Mouse (Mus musculus) cerebellum, adult 8-10 months (tissue): ENCODE results near the gene Mfap3l.
A peak's percentile ranks its signal among the peaks of the same experiment; 100 is the strongest.
"Not testable (repeated sequence)": the region's sequence is repeated elsewhere in the genome, so short reads cannot be mapped to it uniquely, and the experiment has no call there.

Source experiments
- DNase-seq: peaks from one replicate; pipeline ENCODE4 v3.0.0; 2022

The Mfap3l gene

GRCm38 (mm10) chr8:60632250-60632932, at the start of gene Mfap3l:
Mfap3l (plus strand) TSS chr8:60632827.
- peak; percentile 87 for DNase-seq

GRCm38 (mm10) chr8:60583369-60583768, 49.3 kb upstream of the Mfap3l start:
- DNase-seq: no peak

GRCm38 (mm10) chr8:60591352-60592105, 41.1 kb upstream of the Mfap3l start:
- not testable (repeated sequence) for DNase-seq

DNA sequence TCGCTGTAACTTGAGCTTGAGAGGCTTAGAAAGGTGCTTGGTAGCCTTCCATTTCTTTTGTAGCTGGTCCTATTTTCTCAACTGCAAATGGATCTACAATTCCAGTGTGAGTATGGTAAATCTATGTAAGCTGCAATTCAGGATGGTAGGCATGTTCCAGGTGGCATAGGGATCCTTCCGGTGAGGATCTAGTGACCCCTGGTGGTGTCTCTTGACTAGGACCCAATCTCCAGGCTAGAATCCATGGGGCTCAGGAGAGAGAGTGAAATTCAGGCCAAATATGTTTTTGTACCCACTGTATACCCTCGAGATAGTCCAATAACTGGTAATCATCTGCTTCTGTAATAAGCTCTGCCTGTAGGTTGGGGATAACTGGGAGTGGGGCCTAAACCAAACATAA, 37.9 kb upstream of the Mfap3l start:
- peak; percentile 16 for DNase-seq

DNA sequence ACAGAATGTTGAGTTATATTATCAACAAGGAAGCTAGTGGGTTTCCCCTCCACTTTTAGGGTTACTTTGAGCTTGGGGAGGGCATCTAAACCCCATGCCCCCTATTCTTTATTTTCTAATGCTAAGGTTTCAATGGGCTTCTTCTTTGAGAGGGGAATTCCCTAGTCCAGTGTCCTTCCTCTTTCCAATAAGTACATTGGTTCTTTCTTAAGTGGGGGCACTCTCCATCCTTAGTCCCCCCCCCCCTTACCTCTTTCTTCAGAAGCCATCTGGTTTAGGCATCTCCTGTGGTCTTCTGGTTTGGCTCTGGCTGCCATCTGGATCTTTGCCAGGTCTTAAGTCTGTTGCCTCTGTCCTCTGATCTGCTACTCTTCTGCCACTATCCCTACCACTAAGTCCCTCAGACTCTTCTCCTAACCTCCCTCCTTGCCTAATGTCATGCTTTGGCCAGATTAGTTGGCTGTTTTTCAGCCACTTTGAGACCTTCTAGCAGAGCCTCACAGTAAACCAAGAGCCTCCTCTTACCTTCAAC, 21.0 kb upstream of the Mfap3l start:
- no peak for DNase-seq

DNA sequence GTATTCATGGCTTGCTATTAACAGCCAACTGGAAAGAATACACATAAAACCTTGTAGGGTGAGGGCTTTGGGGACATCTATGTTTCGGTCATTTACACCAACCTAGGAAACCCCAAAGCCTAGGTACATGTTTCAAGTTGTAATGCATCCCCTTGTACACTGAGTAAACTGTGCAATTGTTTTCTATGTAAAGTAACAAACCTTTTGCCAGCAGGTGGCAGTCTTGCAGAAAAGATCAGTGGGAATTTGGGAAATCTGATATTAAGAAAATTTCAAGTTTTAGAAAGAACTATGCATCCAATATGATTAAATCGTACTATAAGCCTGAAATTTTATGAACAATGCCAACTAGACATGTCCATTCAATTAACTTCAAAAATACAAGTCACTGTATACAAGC, 15.7 kb upstream of the Mfap3l start:
- peak; percentile 54 for DNase-seq

DNA sequence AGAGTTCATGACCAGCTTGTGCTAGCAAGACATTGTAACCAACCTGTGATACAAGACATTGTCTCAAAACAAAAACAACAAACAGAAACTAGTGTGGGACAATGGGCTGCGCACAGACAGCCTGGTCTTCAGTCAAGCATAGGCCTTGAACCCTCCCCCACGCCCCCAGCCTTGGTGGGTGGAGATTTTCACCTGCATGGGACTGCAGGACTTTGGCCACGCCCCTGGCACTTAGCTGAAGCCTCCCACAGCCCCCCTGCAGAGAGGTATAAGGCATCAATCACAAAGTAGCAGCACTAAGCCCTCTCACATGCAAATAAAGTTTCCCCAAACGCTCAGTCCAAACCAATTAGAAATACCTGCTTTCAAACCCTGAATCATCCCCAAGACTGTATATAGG, 11.1 kb upstream of the Mfap3l start:
- no peak for DNase-seq

GRCm38 (mm10) chr8:60622056-60622455, 10.6 kb upstream of the Mfap3l start:
- DNase-seq: no peak

DNA sequence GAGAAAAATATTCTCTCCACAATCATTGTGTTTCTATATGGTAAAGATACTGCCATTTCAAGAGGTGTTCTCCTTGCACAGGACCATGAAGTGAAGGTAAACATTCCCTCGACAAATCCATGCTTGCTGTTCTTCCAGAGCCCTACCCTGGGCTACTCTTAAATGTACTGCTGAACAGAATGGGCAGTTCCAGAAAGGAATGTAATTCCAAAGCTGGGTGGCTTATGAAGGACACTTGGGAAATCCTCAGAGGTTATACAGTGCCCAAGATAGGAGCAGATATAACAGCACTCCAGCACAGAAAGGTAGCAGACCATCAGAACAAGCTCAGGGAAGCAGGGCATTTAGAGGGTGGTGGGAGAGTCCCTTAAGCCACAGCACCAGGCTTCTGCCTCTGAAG, 9.2 kb upstream of the Mfap3l start:
- DNase-seq: no peak

GRCm38 (mm10) chr8:60624722-60625121, 7.9 kb upstream of the Mfap3l start:
- DNase-seq: no peak

GRCm38 (mm10) chr8:60627937-60628336, 4.7 kb upstream of the Mfap3l start:
- DNase-seq: no peak

GRCm38 (mm10) chr8:60629059-60629458, 3.6 kb upstream of the Mfap3l start:
- no peak for DNase-seq

DNA sequence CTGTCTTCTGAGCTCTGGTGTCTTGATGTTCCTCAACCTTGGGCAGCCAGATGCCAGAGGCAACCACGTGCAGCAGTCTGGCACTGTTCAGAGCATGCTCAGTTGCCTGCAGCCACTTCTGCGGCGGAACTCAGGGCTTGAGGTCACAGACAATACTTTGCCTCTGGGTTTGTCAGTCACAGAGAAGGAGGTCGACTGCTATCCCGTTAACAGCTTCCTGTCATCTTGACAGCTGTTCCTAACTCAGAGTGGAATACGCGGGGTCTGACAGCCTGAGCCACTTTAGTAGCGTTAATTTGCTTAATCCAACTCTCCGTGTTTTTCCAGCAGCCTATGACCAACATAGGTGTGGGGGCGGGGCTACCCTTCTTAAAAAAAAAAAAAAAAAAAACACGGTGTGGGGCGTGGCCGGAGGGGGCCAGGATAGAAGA, 1.1 kb upstream of the Mfap3l start:
- DNase-seq: peak; percentile 81

- no peak for DNase-seq
These were observed 467 bp downstream of the Mfap3l start for GRCm38 (mm10) chr8:60632933-60633655.

- DNase-seq: no peak
These were observed 2.3 kb downstream of the Mfap3l start for GRCm38 (mm10) chr8:60634921-60635320.

DNA sequence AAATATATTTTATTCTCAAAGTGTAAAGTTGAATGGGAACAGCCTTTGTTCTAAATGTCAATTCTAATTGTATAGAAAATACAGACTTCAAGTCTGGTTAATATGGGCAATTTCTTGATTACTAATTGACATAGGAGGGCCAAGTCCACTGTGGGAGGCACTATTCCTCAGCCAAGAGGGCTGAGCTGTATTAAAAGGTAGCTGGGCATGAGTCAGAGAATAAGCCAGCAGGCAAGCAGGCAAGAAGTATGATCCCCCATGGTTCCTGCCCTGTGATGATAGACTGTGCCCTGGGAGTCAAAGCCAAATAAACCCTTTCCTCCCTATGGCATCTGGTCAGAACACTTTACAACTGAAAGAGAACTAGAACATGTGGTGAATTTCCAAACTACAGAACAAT, 3.2 kb downstream of the Mfap3l start:
- DNase-seq: no peak

- no peak for DNase-seq
These were observed 7.4 kb downstream of the Mfap3l start for GRCm38 (mm10) chr8:60640046-60640445.

DNA sequence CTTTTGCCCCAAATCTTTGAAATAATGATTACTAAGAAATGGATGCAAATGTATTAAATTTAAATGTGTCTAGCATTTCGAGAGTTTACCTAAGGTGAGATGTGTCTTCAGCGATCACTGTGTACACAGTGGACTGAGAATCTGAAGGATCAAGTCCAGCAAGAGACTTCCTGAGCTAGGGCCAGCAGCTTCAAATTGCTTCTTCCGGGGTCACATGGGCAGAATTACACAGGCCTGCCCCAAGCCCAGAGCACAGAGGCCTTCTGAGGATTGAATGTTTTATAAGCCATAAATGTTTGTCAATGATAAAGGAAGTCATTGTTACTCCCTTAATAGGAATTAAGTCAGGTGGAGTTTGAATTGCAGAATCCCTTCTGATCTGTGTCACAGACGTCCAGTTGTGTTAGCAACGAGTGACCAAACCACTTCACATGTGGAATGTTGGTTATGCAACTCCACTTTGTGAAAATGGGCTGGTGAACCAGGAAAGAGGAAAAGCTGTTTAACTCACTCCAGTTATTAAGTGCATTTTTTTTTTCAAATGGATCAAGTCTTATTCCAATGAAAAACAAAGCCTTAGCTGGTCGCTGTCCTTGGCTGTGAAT, 10.9 kb downstream of the Mfap3l start:
- DNase-seq: no peak

DNA sequence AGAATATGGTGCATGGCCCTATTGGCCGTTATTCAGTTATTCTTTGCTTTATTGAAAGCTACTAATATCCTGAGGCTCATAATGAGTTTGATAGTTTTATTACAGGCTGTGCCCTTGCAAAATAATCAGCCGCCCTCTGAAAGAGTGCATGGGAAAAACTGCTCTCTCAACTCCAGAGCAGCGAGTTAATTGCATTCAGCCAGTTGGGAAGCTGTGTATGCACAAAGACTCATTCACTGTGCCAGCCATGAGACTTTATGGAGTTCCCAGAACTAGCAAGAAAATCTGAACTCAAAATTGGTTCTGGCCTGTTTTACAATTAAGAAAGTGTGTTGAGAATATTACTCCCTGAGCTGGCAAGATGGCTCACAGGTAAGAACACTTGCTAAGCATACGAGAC, 12.5 kb downstream of the Mfap3l start:
- no peak for DNase-seq

DNA sequence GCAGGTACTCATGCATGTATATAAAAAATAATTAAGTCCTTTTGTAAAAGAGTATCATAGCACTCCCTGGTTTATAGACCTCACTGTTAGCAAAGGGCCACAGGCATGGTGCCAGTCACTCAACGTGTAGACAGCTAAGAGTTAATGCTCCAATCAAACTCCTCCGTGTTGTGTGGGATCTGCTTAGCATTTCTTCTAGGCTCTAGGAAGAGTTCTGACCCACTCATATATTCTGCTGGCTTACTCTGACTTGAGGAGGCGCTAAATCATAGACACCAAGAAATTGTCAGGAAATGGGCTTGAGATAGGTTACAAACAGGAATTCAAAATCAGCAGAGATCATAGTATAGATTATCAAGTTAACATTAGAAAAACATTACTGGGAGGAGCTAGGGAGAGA, 13.3 kb downstream of the Mfap3l start:
- no peak for DNase-seq

- DNase-seq: no peak
These were observed 14.7 kb downstream of the Mfap3l start for GRCm38 (mm10) chr8:60647291-60647690.

- no peak for DNase-seq
These were observed 16.5 kb downstream of the Mfap3l start for GRCm38 (mm10) chr8:60649081-60649480.

DNA sequence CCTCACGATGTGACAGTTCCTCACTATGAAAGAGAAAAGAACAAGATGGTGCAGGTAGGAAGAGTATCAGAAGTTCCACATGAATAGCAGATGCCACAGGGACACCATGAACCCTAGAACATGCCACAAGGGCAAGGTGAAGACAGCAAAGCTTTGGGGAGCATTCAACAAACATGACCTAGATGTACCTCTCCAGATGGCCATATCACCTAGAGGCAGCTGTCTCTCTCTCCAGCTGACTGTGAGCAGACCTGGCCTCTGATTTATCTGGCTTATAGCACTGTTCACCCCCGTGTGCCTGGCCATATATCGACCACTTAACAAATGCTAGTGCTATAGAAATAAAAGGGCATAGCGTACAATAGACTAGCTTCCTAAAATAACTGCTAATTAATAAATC, 17.5 kb downstream of the Mfap3l start:
- DNase-seq: peak; percentile 11
